In the genomic region with DNA sequence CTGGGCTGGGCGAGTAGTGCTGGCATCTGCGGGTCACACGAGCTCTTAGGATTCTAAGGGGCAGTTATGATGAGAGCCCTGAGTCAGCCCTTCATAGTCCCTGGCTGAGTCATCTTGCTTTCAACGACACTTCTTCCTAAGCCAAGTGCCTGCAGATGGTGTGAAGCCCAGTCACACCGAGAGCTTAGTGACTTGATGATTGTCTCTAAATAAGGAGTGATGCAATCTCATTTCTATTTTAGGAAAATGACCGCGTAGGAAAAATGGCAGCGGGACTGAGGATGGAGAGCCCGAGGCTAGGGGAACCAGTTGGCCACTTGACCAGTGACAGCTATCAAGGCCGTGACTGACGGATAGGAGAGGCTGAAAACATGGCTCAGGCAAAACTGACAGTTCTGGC, we compare ENCODE assay signal across 8 mouse cellular contexts.
A peak's percentile ranks its signal among the peaks of the same experiment; 100 is the strongest.
DNase-seq lines count a peak whose midpoint lies in the region; ATAC-seq lines count a peak whose summit lies in the region.

No protein-coding gene starts in this region.

- peak; percentile 71 for ATAC-seq in granulocyte monocyte progenitor cell, adult 5-6 weeks (replicated peaks; ENCODE audit: poor library complexity, severe bottlenecking)
- no peak for ATAC-seq in lung, embryonic 15.5 days (ENCODE audit: borderline replicate concordance, extremely low read depth, low FRiP score, low TSS enrichment)

- H3K4me3 ChIP-seq in lung, embryonic 15.5 days = no peak overlapping the region

- peak overlapping the region; percentile 52; the same call in 1 of the 2 replicates for H3K4me2 ChIP-seq in lung, embryonic 15.5 days

- no peak overlapping the region for H3K27ac ChIP-seq in lung, embryonic 15.5 days

- 48% methylated on average over 11 of the region's 11 CpGs for WGBS in lung, embryonic 15.5 days

- H3K9me3 ChIP-seq in lung, embryonic 15.5 days = no peaks in the 10 kb centered on the region

- H3K9ac ChIP-seq in lung, embryonic 15.5 days = no peak overlapping the region

- no peaks in the 10 kb centered on the region for H3K27me3 ChIP-seq in lung, embryonic 15.5 days

- peaks cover 15% of the 10 kb centered on the region for H3K4me1 ChIP-seq in lung, embryonic 15.5 days

- no peaks in the 10 kb centered on the region for H3K36me3 ChIP-seq in lung, embryonic 15.5 days

- DNase-seq in adrenal gland, adult 2 months = peak; percentile 20
- DNase-seq in adrenal gland, postnatal 10 days = no peak
- peak; percentile 36 to 40 for DNase-seq in right cerebral cortex, adult 2 months (ENCODE audit: low spot score in 2 of 2)
- DNase-seq in right cerebral cortex, postnatal 4 days = no peak
- no peak for DNase-seq in kidney, postnatal 10 days
- no peak for DNase-seq in urinary bladder, postnatal 10 days (ENCODE audit: low spot score)

Comparison
In these comparisons a context has a peak if more than half of its experiments do, and no peak if none do; other contexts are left out.
1. DNase-seq: peak in adrenal gland, adult 2 months (single experiment) and right cerebral cortex, adult 2 months (2 of 2); none in adrenal gland, postnatal 10 days (single experiment), right cerebral cortex, postnatal 4 days (single experiment), kidney, postnatal 10 days (single experiment) and urinary bladder, postnatal 10 days (single experiment).